Mouse (Mus musculus): ENCODE results near the gene Arpp21.
"Not testable (repeated sequence)": the region's sequence is repeated elsewhere in the genome, so short reads cannot be mapped to it uniquely, and the experiment has no call there.

Gene Arpp21

GRCm38 (mm10) chr9:112068250-112068649, 167.5 kb downstream of the Arpp21 start:
- ChIA-PET POLR2A (no interaction called here), CTCF (interaction anchor here in 1 of 4 experiments (0.6 kb wide), 1 partner anchor 300 kb away, joined by 4 read pairs; no protein-coding TSS in a partner anchor)

DNA sequence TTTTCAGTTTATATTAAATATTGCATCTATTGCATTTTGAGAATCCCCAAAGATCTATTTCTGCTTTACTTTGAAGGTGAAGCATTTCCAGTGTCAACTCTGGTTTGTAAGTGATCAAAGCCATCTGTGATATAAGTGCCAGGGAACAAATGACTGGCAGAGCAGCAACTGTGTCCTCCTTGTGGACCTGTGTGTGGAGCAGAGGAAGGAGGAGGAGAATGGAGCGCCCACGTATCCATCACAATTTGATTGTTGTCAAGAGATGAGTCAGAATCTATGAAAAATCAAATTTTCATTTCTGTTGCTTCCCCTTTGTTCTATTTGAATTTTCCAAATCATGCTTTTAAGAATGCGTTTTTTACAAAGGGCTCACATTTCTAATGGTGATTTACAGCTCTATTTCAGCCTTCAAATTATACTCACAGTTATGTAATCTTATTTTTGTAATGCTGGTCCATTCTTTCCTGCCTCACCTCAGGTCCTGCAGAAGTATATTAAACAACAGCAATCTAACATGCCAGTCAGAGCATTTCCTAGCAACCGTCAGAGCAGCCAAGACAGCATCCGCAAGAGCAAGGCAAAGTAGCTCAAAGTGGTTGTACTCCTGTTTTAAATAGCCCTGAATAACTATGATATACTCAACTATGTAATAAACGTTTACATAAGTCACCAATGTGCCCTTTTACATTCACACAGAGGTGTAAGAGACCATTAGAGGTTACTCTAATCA, 174.9 kb downstream of the Arpp21 start:
- ChIA-PET CTCF (no interaction called here), POLR2A (no interaction called here)

DNA sequence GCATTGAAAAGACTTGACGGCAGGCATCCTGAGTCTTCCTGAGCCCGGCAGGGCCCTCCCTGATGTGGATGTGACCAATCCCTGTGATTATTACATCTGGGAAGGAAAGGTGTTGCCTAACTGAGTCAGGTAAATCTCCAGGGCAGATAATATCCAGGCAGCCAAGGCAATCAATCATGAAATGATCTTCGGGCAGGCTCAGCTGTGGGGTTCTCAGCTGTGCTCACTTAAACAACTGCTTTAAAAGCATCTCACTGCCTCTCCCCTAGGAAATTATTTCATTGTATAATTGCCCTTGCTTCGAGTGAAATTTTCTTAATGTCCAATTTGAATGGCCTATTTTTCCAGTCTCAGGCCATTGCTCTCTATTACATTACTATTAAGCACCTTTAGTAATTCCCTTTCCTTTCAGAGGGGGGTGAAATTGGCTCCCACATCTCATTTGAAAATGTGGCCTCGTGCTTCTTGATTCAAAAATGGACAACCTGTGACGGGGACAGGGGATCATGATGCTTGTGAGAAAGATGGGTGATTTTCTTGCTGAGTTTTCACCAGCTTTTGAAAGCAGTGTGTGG, 180.8 kb downstream of the Arpp21 start:
- ChIA-PET POLR2A (no interaction called here), CTCF (interaction anchor here in 1 of 4 experiments (0.6 kb wide), 1 partner anchor 1382 kb away, joined by 4 read pairs; no protein-coding TSS in a partner anchor)

DNA sequence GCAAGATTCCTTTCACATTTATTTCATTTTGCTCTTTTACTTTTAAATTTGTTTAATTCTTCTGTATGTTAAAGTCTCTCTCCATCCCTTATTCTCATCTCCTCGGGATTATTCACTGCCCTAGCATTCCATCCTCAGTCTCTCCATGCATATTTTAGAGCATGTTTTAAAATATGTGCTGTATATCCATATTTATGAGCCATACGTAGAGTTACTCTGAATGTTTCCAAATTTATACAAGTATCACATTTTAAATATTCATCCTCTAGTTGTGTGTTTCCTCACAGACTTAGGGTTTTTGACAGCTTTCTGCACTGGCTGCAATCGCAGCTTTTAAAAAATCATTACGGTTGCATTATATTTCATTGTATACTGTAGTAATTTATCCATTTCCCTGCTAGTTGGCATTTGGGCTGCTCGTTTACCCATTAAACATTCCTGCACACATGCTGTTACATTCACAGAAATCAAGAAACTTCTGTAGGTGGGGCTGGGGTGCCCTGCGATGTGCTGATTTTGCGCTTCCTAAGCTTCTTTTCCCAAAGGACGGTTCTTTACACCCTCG, 187.8 kb downstream of the Arpp21 start:
- CTCF ChIA-PET, result interaction anchor here in 1 of 4 experiments (0.5 kb wide), 1 partner anchor 477 kb away, joined by 3 read pairs; no protein-coding TSS in a partner anchor

DNA sequence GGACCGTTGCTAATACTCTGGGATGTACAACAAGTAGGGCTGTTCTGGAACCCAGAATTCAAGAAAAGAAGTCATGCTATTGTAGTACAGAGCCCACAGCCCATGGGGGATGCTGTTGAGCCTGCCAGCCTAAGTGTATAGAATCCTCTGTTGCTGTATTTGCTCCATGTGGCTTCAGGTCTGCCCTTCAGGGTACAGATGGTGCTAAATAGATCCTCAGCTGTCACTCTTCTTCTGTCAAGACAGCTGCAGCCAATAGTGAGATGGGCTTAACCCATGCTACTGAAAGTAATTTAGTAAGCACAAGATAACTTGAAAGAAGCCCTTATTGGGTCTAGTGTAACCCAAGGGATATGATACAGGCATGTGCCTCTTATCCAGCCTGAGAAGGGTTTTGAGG, 195.2 kb downstream of the Arpp21 start:
- POLR2A ChIA-PET, result no interaction called here
- CTCF ChIA-PET, result no interaction called here

More for the DNA sequence above, 187.8 kb downstream of the Arpp21 start:
- POLR2A ChIA-PET, result no interaction called here

DNA sequence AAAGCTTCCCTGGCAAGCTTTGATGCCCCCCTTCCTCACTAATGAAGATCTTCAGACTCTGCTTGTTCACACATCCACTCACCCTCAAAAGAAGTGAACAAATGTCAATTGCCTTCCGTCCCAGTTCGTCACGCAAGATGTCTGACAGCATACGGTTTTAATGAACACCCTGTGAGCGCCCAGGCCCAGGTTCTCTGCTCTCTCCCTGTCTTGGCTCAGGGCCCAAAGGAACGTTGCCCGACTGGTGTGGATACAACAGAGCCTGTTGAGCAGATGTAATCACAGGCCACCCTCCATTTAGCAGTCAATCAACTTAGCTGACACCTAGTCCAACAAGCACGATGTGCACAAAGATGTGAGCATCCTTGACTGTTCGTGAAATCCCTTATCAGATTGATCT, 198.0 kb downstream of the Arpp21 start:
- CTCF ChIA-PET, result no interaction called here
- POLR2A ChIA-PET, result no interaction called here

- POLR2A ChIA-PET, CTCF ChIA-PET: not testable (repeated sequence)
Observed at GRCm38 (mm10) chr9:112033840-112034239, 201.9 kb downstream of the Arpp21 start.

DNA sequence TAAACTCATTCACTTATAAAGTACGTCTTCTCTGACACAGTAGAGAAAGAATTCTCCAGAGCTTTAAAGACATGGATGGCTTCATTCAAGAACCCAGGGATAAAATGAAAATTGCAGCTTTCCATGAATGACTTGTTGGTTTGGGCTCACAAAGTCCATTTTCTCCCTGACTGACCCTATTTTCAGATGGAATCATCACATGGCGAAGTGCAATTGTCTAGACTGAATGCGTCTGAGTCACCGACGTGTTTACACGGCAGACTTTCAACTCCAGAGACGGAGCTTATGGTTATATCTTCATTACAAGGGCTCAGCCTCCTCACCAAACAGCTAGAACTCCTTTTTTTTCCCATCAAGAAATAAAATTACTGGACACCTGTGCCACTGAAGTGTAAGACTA, 203.6 kb downstream of the Arpp21 start:
- CTCF ChIA-PET, result interaction anchor here in 1 of 4 experiments (0.6 kb wide), 2 partner anchors 26 to 50 kb away, joined by 4 to 9 read pairs; no protein-coding TSS in a partner anchor
- POLR2A ChIA-PET, result no interaction called here

DNA sequence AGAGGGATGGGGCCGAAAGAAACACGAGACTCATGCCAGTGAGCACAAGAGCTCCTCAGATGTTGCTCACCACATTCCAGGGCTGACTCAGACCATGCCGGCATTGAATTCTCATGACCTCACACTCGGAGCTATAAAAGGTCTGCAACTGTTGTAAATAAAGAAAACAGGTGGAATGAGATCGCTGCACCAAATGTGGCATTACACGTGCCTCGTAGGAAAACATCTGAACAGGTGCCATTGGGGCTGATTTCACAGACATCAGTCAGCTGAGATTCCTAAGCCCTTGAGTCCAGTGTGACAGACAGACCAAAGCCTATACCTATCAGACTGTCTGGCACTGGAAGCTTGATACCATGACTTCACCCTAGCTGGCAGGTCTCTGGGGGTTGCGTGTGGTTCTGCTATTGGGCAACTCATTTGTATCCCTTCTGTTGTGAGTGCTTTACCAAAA, 212.1 kb downstream of the Arpp21 start:
- ChIA-PET POLR2A (no interaction called here), CTCF (no interaction called here)

- CTCF ChIA-PET, result no interaction called here
- POLR2A ChIA-PET, result no interaction called here
Observed at GRCm38 (mm10) chr9:112023111-112023510, 212.6 kb downstream of the Arpp21 start.
